ENCODE assay signal across 25 mouse cellular contexts in the genomic region with DNA sequence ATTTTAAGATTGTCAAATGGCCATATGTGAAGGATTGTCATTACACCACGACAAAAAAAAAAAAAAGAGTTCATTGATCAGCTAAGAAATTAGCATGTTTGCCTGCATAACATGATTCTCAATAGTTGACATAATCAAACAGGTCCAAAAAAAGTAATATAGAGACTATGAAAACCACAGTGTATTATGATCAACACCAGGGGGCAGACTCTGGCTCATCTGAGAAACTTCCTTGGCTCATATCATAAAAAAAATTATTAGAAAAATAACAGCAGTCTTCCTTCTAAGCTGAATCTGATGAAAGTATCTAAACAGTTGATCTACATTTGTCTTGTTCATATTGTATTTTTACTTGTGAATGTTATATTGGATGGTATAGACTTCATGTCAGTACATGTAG.
DNase-seq lines count a peak whose midpoint lies in the region; ATAC-seq and TF ChIP-seq lines count a peak whose summit lies in the region.
"Had no signal": no experiment of that assay in that cellular context is flagged by ENCODE, and none has a peak within 500 bp of the region (broad histone marks: within the 10 kb centered on the region; RNA-seq: fewer than 3 reads in every experiment).

No protein-coding gene starts in this region.

- intact Hi-C loops in left cerebral cortex, adult 2 months (cut with DNase I), result loop anchor here (10.0 kb wide), 1 partner anchor 1060 kb away; no protein-coding TSS in a partner anchor
- intact Hi-C loops in left cerebral cortex, postnatal 10 days (cut with DNase I), result no loop called here

- H3K36me3 ChIP-seq in heart, postnatal 0 days (replicated peaks; ENCODE audit: control insufficient read depth, insufficient read depth, low read length), result no peaks in the 10 kb centered on the region
- H3K36me3 ChIP-seq in MEL (ENCODE audit: control insufficient read depth in 1 of 2, insufficient read depth in 2 of 2, low read length in 2 of 2), result no peaks in the 10 kb centered on the region
- H3K36me3 ChIP-seq: hindbrain, embryonic 13.5 days; kidney, embryonic 15.5 days; liver, embryonic 12.5 days; midbrain, embryonic 15.5 days; neural tube, embryonic 13.5 days had no signal

- no peaks in the 10 kb centered on the region for H3K9me3 ChIP-seq in heart, postnatal 0 days (replicated peaks; ENCODE audit: control insufficient read depth, low read length)
- no peaks in the 10 kb centered on the region for H3K9me3 ChIP-seq in MEL (replicated peaks; ENCODE audit: insufficient read depth, low read length)
- H3K9me3 ChIP-seq: hindbrain, embryonic 13.5 days; kidney, embryonic 15.5 days; liver, embryonic 12.5 days; midbrain, embryonic 15.5 days; neural tube, embryonic 13.5 days had no signal

- no peak for TF ChIP-seq EP300 in heart, postnatal 0 days (IDR thresholded peaks at IDR 0.05; ENCODE audit: low read depth)
- TF ChIP-seq EP300 in MEL (IDR thresholded peaks at IDR 0.05; ENCODE audit: low read depth in 1 of 2, low read length in 2 of 2), result no peak

- no peak for DNase-seq in heart, postnatal 0 days (ENCODE audit: low spot score)
- no peak for DNase-seq in heart, adult 9 months (ENCODE audit: low spot score in 2 of 2)
- no peak for DNase-seq in left cerebral cortex, adult 2 months (ENCODE audit: extremely low spot score in 1 of 2, low spot score in 2 of 2)
- no peak for DNase-seq in left cerebral cortex, postnatal 10 days (ENCODE audit: extremely low spot score in 1 of 2, low spot score in 2 of 2)
- DNase-seq in 416B (ENCODE audit: low read depth) (peak; percentile 3), MEL (ENCODE audit: low read depth, low spot score) (no peak)
- no peak for DNase-seq in thymus, adult 18-20 months
- DNase-seq: adrenal gland, adult 2 months; cerebellum, adult 2 months; cerebellum, postnatal 25 days; gastrocnemius, postnatal 10 days; heart, adult 11 months; heart, postnatal 36 days; lung, adult 18-20 months; lung, postnatal 14 days; retina, postnatal 1 day; right cerebral cortex, postnatal 25 days; thymus, postnatal 4 days had no signal

- H3K4me3 ChIP-seq in heart, postnatal 0 days (ENCODE audit: low read depth, low read length), result no peak overlapping the region
- no peak overlapping the region for H3K4me3 ChIP-seq in left cerebral cortex, adult 2 months
- H3K4me3 ChIP-seq in MEL (ENCODE audit: control insufficient read depth in 1 of 2, insufficient read depth in 1 of 2, low read depth in 2 of 2, low read length in 2 of 2), result no peak overlapping the region
- H3K4me3 ChIP-seq: hindbrain, embryonic 13.5 days; kidney, embryonic 15.5 days; liver, embryonic 12.5 days; midbrain, embryonic 15.5 days; myocyte; neural tube, embryonic 13.5 days had no signal

- peak; percentile 27 for TF ChIP-seq CTCF in heart, postnatal 0 days (IDR thresholded peaks at IDR 0.05; ENCODE audit: low read depth)
- TF ChIP-seq CTCF in left cerebral cortex, adult 2 months (IDR thresholded peaks at IDR 0.05), result peak; percentile 26
- TF ChIP-seq CTCF in MEL (IDR thresholded peaks at IDR 0.05 in 2 of 3, conservative IDR thresholded peaks at IDR 0.05 in 1 of 3; ENCODE audit: control insufficient read depth in 1 of 3, insufficient read depth in 1 of 3, low read depth in 2 of 3, low read length in 3 of 3, poor library complexity in 1 of 3, severe bottlenecking in 1 of 3), result peak in 1 of 3 experiments; percentile 10; a peak in 1 of 6 replicates

- H3K9ac ChIP-seq in heart, postnatal 0 days (replicated peaks; ENCODE audit: low read depth, low read length), result no peak overlapping the region
- H3K9ac ChIP-seq in MEL (ENCODE audit: control insufficient read depth, low read depth, low read length, poor library complexity, severe bottlenecking), result no peak overlapping the region
- H3K9ac ChIP-seq: hindbrain, embryonic 13.5 days; kidney, embryonic 15.5 days; liver, embryonic 12.5 days; midbrain, embryonic 15.5 days; neural tube, embryonic 13.5 days had no signal

- no peak for TF ChIP-seq RAD21 in MEL (IDR thresholded peaks at IDR 0.05; ENCODE audit: low read depth, low read length)

- no peaks in the 10 kb centered on the region for H3K4me1 ChIP-seq in heart, postnatal 0 days (ENCODE audit: control insufficient read depth, insufficient read depth)
- H3K4me1 ChIP-seq in MEL (ENCODE audit: control insufficient read depth in 1 of 2, insufficient read depth in 2 of 2, low read length in 2 of 2), result no peaks in the 10 kb centered on the region
- H3K4me1 ChIP-seq: hindbrain, embryonic 13.5 days; kidney, embryonic 15.5 days; liver, embryonic 12.5 days; midbrain, embryonic 15.5 days; neural tube, embryonic 13.5 days had no signal

- no peak for ATAC-seq in heart, postnatal 0 days (ENCODE audit: insufficient read depth, low read depth)
- ATAC-seq: forebrain, embryonic 14.5 days; liver, embryonic 12.5 days; midbrain, embryonic 15.5 days had no signal

- no peak for TF ChIP-seq POLR2A in MEL (IDR thresholded peaks at IDR 0.05; ENCODE audit: control insufficient read depth in 1 of 2, insufficient read depth in 1 of 2, low read depth in 1 of 2, low read length in 2 of 2, poor library complexity in 1 of 2)

- no peak overlapping the region for H3K4me2 ChIP-seq in heart, postnatal 0 days (ENCODE audit: low read depth, low read length)
- H3K4me2 ChIP-seq: hindbrain, embryonic 13.5 days; kidney, embryonic 15.5 days; liver, embryonic 12.5 days; midbrain, embryonic 15.5 days; neural tube, embryonic 13.5 days had no signal

- H3K27me3 ChIP-seq in heart, postnatal 0 days (ENCODE audit: control insufficient read depth, insufficient read depth, low read length), result no peaks in the 10 kb centered on the region
- H3K27me3 ChIP-seq in MEL (ENCODE audit: control insufficient read depth in 1 of 2, insufficient read depth in 2 of 2, low read length in 2 of 2), result no peaks in the 10 kb centered on the region
- H3K27me3 ChIP-seq: hindbrain, embryonic 13.5 days; kidney, embryonic 15.5 days; liver, embryonic 12.5 days; midbrain, embryonic 15.5 days; neural tube, embryonic 13.5 days had no signal

- H3K27ac ChIP-seq in heart, postnatal 0 days (ENCODE audit: low read depth), result no peak overlapping the region
- H3K27ac ChIP-seq in left cerebral cortex, adult 2 months, result no peak overlapping the region
- no peak overlapping the region for H3K27ac ChIP-seq in MEL (ENCODE audit: control insufficient read depth, low read depth, low read length)
- H3K27ac ChIP-seq: hindbrain, embryonic 13.5 days; kidney, embryonic 15.5 days; liver, embryonic 12.5 days; midbrain, embryonic 15.5 days; neural tube, embryonic 13.5 days had no signal

- WGBS in heart, postnatal 0 days, result 54% methylated on average over 1 of the region's 1 CpGs

- H3K79me2 ChIP-seq in MEL (ENCODE audit: control insufficient read depth, insufficient read depth, low read length, poor library complexity), result no peaks in the 10 kb centered on the region

TF ChIP-seq in MEL, 35 proteins besides CTCF, POLR2A, EP300 and RAD21:
- no peak for TF ChIP-seq CHD2 (IDR thresholded peaks at IDR 0.05; ENCODE audit: low read length)
- TF ChIP-seq SMC3 (IDR thresholded peaks at IDR 0.05; ENCODE audit: low read depth, low read length), result peak; percentile 28
- TF ChIP-seq NELFE (IDR thresholded peaks at IDR 0.05; ENCODE audit: low read depth, low read length), result no peak
- no peak for TF ChIP-seq MYB (IDR thresholded peaks at IDR 0.05; ENCODE audit: low read depth, low read length)
- TF ChIP-seq USF1 (IDR thresholded peaks at IDR 0.05; ENCODE audit: low read depth, low read length), result no peak
